Mouse (Mus musculus) fibroblast of lung, adult 2 months (primary cell): ENCODE measurements around the gene Nav1.
"Not testable (repeated sequence)": the region's sequence is repeated elsewhere in the genome, so short reads cannot be mapped to it uniquely, and the experiment has no call there.

Source experiments
- DNase-seq: peaks from one replicate; pipeline ENCODE4 v3.0.0-alpha.2; 2011; ENCODE audit warnings: low read depth

The Nav1 gene

GRCm38 (mm10) chr1:135485179-135485578, 121.9 kb downstream of the Nav1 start:
- no peak for DNase-seq

- DNase-seq = not testable (repeated sequence)
Observed at GRCm38 (mm10) chr1:135484503-135485051, 122.5 kb downstream of the Nav1 start.

- DNase-seq = no peak
Observed at GRCm38 (mm10) chr1:135483971-135484370, 123.1 kb downstream of the Nav1 start.

GRCm38 (mm10) chr1:135482666-135483065, 124.4 kb downstream of the Nav1 start:
- no peak for DNase-seq

- no peak for DNase-seq
Observed at GRCm38 (mm10) chr1:135481656-135482055, 125.4 kb downstream of the Nav1 start.

GRCm38 (mm10) chr1:135480815-135481214, 126.3 kb downstream of the Nav1 start:
- no peak for DNase-seq

- no peak for DNase-seq
Observed at GRCm38 (mm10) chr1:135475571-135475895, 131.6 kb downstream of the Nav1 start.

- no peak for DNase-seq
Observed at GRCm38 (mm10) chr1:135474861-135475570, 132.1 kb downstream of the Nav1 start.

GRCm38 (mm10) chr1:135472536-135472935, 134.6 kb downstream of the Nav1 start:
- DNase-seq = no peak

GRCm38 (mm10) chr1:135471742-135472141, 135.4 kb downstream of the Nav1 start:
- no peak for DNase-seq

GRCm38 (mm10) chr1:135470546-135470945, 136.5 kb downstream of the Nav1 start:
- DNase-seq = no peak

GRCm38 (mm10) chr1:135467462-135467861, 139.6 kb downstream of the Nav1 start:
- no peak for DNase-seq

GRCm38 (mm10) chr1:135466935-135467334, 140.2 kb downstream of the Nav1 start:
- DNase-seq = peak; percentile 85

- DNase-seq = no peak
Observed at GRCm38 (mm10) chr1:135465734-135466133, 141.4 kb downstream of the Nav1 start.

- no peak for DNase-seq
Observed at GRCm38 (mm10) chr1:135462736-135463135, 144.4 kb downstream of the Nav1 start.

- DNase-seq = no peak
Observed at GRCm38 (mm10) chr1:135462304-135462703, 144.8 kb downstream of the Nav1 start.

GRCm38 (mm10) chr1:135461097-135461730, 145.9 kb downstream of the Nav1 start:
- DNase-seq = no peak

GRCm38 (mm10) chr1:135460521-135460920, 146.6 kb downstream of the Nav1 start:
- DNase-seq = no peak

GRCm38 (mm10) chr1:135457860-135458259, 149.2 kb downstream of the Nav1 start:
- DNase-seq = no peak

- DNase-seq = no peak
Observed at GRCm38 (mm10) chr1:135452259-135452658, 154.8 kb downstream of the Nav1 start.

- DNase-seq = no peak
Observed at GRCm38 (mm10) chr1:135451419-135451818, 155.7 kb downstream of the Nav1 start.

GRCm38 (mm10) chr1:135449876-135450275, 157.2 kb downstream of the Nav1 start:
- no peak for DNase-seq

- DNase-seq = no peak
Observed at GRCm38 (mm10) chr1:135448940-135449339, 158.2 kb downstream of the Nav1 start.

GRCm38 (mm10) chr1:135443506-135443905, 163.6 kb downstream of the Nav1 start:
- DNase-seq = no peak
